Mouse (Mus musculus): Measurements from ENCODE around the gene Il1f6.

GRCm38 (mm10) chr2:24275146-24275545, 59.9 kb downstream of the Il1f6 start:
- TF ChIP-seq CTCF (IDR thresholded peaks at IDR 0.05; ENCODE audit: control insufficient read depth, insufficient read depth, insufficient read length) (no peak), MYOD1 (IDR thresholded peaks at IDR 0.05; ENCODE audit: control insufficient read depth, insufficient read length, low read depth) (no peak)
